Mouse (Mus musculus) spleen, adult 2 months (tissue): Measurements from ENCODE around the gene Fam171a2.

Experiments used
- CTCF ChIP-seq: fragments of 200-500 bp; IDR thresholded peaks from 2 replicates; pipeline ENCODE4 v1.5.1; 2011; ENCODE audit warnings: mild to moderate bottlenecking, inconsistent platforms; ENCODE audit not compliant: insufficient read depth, insufficient read length, insufficient replicate concordance; ENCODE audit errors: extremely low read depth
- POLR2A ChIP-seq: fragments of 200-500 bp; IDR thresholded peaks from 2 replicates; pipeline ENCODE4 v1.6.1; 2011; ENCODE audit warnings: low read depth, low read length, inconsistent platforms

GRCm38 (mm10) chr11:102434816-102435705 is 12.4 kb downstream of the Fam171a2 start:
- TF ChIP-seq POLR2A (no peak), CTCF (no peak)
